Mouse (Mus musculus): Measurements from ENCODE around the gene Sytl3.

DNA sequence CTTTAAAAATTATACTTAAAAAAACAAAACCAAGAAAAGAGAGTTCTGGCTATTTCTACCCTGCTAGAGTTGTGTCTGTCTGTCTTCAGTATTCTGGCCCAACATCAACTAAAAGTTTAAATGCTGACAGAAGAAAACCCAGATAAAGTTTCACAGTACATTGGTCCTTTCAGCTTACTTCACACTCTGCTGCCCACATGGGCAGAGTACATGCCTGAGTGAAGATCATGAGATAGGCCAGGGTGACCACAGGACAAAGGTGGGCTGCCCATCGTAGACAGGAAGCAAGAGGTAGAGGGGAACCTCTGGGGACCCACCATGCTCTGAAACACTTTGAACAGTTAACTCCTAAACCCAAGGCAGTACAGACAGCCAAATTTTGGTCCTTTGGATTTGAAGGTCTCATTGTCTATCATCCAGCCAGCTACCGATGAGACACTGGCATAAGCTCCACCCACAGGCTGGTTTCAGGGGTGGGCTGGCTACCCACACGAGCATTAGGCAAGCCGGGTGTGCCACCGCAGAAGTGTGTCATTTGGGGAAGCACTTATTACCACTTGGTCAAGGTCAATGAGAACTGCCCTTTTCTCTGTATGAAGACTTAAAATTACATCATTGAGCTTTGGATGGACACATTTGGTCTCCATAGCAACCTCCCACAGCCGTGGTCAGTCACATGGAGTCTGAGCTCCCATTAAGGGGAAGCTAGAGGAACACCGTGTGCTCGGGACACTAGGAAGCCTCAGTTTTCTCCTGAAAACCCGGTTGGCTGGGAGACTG is 87.7 kb downstream of the Sytl3 start:
- TF ChIP-seq CTCF (IDR thresholded peaks at IDR 0.05; ENCODE audit: low read depth) (no peak), EP300 (IDR thresholded peaks at IDR 0.05; ENCODE audit: low read depth) (no peak)
